Mouse (Mus musculus) lung, embryonic 14.5 days (tissue): ENCODE measurements around the gene Gm17019. TPM values are rescaled to one million over a fixed set of nuclear protein-coding genes. Genes with fewer than 3 reads are reported as not detected.
"Not testable (repeated sequence)": the region's sequence is repeated elsewhere in the genome, so short reads cannot be mapped to it uniquely, and the experiment has no call there.

Experiments
- ATAC-seq: fragments of 200-750 bp; cut with Nextera tagmentation; 2 replicates; pipeline ENCODE4 v1.8.0; 2017; ENCODE audit warnings: mild to moderate bottlenecking, moderate TSS enrichment, moderate library complexity; ENCODE audit not compliant: insufficient read depth
- DNase-seq: peaks from one replicate; pipeline ENCODE4 v3.0.0-alpha.2; 2015
- H3K27ac ChIP-seq: fragments of 300-500 bp; sonication (generic); 2 replicates; pipeline ENCODE4 v1.5.1; 2014; ENCODE audit warnings: low read depth, mild to moderate bottlenecking, moderate library complexity
- H3K27me3 ChIP-seq: fragments of 300-500 bp; sonication (generic); 2 replicates; pipeline ENCODE4 v1.6.1; 2014; ENCODE audit warnings: low read length, control low read depth; ENCODE audit not compliant: insufficient read depth
- H3K36me3 ChIP-seq: fragments of 300-500 bp; sonication (generic); 2 replicates; pipeline ENCODE4 v1.6.1; 2014; ENCODE audit warnings: control low read depth; ENCODE audit not compliant: insufficient read depth
- H3K4me1 ChIP-seq: fragments of 300-500 bp; sonication (generic); 2 replicates; pipeline ENCODE4 v1.6.1; 2014; ENCODE audit warnings: antibody characterized with exemption, control low read depth; ENCODE audit not compliant: insufficient read depth
- H3K4me2 ChIP-seq: fragments of 300-500 bp; sonication (generic); 2 replicates; pipeline ENCODE4 v1.6.1; 2014; ENCODE audit warnings: mild to moderate bottlenecking
- H3K4me3 ChIP-seq: fragments of 300-500 bp; sonication (generic); 2 replicates; pipeline ENCODE4 v1.5.1; 2014; ENCODE audit warnings: low read depth, low read length
- H3K9ac ChIP-seq: fragments of 300-500 bp; sonication (generic); 2 replicates; pipeline ENCODE4 v1.6.1; 2014
- H3K9me3 ChIP-seq: fragments of 300-500 bp; sonication (generic); 2 replicates; pipeline ENCODE4 v1.6.1; 2016; ENCODE audit warnings: low read depth, low read length, control low read depth
- WGBS: fragments of 180-500 bp; shearing (Covaris S2); extraction: QIAGEN DNeasy Blood & Tissue Kit; methylation state at CpG from one replicate; pipeline ENCODE4 v1.1.7; 2014; 5-methylcytosine and 5-hydroxymethylcytosine counted together
- polyA plus RNA-seq: library from polyadenylated mRNA; unstranded; fragments of >200 nt; fragmentation: Nextera tagmentation; extraction: Ambion mirVana; gene quantifications from 2 replicates; pipeline ENCODE4 v1.2.1, GENCODE M21; 2014

Gene Gm17019
- not detected in 2 replicates for polyA plus RNA-seq

DNA sequence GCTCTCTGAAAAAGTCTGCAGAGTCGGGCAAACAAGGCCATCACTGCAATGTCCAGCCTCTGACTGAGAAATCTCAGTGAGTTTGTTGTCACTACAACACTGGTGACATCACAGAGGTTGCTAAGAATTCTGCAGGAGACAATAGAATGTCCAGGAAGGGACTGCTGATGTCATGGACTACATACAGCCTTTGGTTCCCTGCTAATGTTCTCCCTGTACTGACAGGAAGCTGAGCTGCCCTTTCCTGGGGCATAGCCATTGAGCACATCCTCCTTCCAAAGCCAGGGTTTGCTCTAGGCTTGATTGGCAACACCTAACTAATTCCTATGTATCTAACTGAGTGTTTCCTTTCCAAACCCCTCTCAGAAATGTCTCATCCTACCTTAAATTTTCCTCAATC, at the start of gene Gm17019:
Gm17019 (minus strand) TSS at position 101 of the 400 bp plus-strand sequence.
- not testable (repeated sequence) for H3K27me3 ChIP-seq, ATAC-seq, H3K9ac ChIP-seq, H3K9me3 ChIP-seq, H3K4me1 ChIP-seq, H3K36me3 ChIP-seq, DNase-seq, H3K27ac ChIP-seq, H3K4me2 ChIP-seq, H3K4me3 ChIP-seq
- 19% methylated on average over 1 of the region's 1 CpGs for WGBS

DNA sequence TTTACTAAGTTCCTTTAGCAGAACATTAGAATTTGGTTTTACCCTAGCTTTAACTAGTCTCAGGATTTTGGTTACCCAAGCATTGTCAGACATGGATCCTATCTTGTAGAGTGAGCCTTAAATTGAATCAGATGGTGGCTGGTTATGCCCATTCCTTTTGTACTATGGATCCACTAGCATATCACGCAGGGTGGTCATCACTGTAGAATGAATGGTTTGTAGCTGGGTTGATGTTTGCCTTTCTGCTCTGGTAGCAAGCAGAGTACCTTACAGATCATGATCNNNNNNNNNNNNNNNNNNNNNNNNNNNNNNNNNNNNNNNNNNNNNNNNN, 29.6 kb upstream of the Gm17019 start:
- 83% methylated on average over 1 of the region's 1 CpGs for WGBS
- not testable (repeated sequence) for ATAC-seq
- peak; percentile 0 for DNase-seq

DNA sequence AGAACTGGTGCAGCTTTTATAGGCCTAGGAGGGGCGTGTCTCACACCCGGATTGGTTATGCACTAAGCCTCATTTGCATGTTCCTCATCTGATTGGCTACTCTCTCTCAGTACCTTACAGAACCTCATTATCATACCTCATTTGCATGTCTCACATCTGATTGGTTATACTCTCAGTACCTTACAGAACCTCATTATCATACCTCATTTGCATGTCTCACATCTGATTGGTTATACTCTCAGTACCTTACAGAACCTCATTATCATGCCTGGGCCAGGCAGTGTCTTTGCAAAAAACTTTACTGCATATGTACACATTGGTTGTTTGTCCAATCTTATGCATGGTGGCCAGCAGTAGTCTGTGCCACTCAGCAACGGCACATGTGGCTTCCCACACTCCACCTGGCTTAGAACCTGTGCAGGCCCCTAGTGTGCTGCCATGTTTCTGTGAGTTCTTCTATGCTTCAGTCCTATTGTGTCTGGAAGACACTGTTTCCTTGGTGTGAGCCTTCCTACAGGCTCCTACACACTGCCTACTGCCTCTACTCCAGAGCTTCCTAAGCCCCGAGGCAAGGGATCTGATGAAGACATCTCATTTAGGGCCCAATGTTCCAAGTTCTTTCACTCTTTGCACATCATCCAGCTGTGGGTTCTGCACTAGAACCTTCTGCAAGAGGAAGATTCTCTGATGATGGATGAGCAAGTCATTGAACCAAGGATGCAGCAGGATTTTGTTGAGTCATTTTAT, 29.0 kb upstream of the Gm17019 start:
- not testable (repeated sequence) for H3K36me3 ChIP-seq, H3K27ac ChIP-seq, H3K4me3 ChIP-seq, H3K27me3 ChIP-seq, H3K4me2 ChIP-seq, H3K4me1 ChIP-seq, DNase-seq, H3K9ac ChIP-seq
- peak; percentile 73 for ATAC-seq
- peaks cover 12% of the 10 kb centered on the region; the same call in 1 of the 2 replicates for H3K9me3 ChIP-seq
- WGBS = 83% methylated on average over 4 of the region's 4 CpGs

More for the DNA sequence above, 29.6 kb upstream of the Gm17019 start:
- not testable (repeated sequence) for H3K4me1 ChIP-seq, H3K4me3 ChIP-seq, H3K27ac ChIP-seq, H3K36me3 ChIP-seq, H3K9ac ChIP-seq, H3K4me2 ChIP-seq, H3K27me3 ChIP-seq
- peaks cover 12% of the 10 kb centered on the region; the same call in 1 of the 2 replicates for H3K9me3 ChIP-seq

DNA sequence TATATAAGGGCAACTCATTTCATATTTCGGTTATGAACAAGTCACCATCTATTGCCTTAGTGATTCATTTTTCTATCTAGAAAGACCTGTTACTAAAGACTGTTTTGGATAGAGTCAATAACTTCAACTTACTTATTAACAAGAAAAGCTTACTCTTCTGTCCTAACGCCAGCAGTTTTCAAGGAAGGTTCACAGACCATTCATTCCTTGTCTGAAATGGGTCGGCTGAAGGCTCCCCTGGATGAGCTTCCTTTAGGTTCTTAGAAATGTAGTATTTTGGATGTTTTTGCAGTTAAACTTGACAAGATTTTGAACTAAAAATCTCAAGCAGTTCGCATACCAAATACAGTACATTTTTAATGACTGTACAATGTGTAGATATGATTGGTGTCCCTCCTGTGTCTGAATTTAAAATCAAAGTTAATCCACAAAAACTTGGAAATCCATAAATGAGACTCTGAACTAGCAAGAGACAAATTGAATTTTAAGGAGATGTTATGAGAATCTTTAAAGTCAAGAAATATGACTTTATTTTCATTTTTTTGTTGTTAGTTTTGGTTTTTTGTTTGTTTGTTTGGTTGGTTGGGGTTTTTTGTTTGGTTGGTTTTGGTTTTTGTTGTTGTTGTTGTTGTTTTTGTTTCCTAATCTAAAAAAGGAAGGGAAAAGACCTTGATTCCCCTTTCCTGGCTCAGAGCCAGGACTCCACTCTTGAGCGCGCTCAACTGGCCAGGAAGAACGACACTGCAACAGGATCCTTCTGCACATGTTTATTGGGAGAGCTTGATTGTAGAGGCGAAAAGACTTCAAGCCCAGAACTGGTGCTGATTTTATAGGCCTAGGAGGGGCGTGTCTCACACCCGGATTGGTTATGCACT, 21.6 kb upstream of the Gm17019 start:
- not testable (repeated sequence) for H3K9ac ChIP-seq, H3K27me3 ChIP-seq, DNase-seq, H3K36me3 ChIP-seq, H3K4me1 ChIP-seq, H3K4me3 ChIP-seq, H3K27ac ChIP-seq, ATAC-seq, H3K4me2 ChIP-seq
- 76% methylated on average over 10 of the region's 10 CpGs for WGBS
- H3K9me3 ChIP-seq = peaks cover 25% of the 10 kb centered on the region

DNA sequence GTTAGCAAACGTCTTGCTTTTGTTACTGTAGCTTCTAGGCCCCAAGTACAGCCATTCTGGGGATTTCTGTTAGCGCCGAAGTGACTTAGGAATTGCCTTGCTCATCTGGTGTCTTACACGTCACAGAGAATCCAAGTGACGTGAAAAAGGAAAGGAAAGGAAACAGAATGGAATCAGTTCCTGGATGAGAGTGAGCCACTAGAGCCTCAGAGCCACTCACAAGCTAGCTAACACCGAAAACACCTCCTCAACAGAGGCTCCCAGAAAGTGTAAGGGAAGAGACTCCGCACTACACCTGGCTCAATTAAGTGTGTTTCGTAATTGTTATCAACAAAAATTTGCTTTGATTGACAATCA, 20.8 kb upstream of the Gm17019 start:
- H3K4me2 ChIP-seq, H3K4me1 ChIP-seq, DNase-seq, H3K27ac ChIP-seq, ATAC-seq, H3K9ac ChIP-seq, H3K4me3 ChIP-seq, H3K27me3 ChIP-seq, H3K36me3 ChIP-seq: not testable (repeated sequence)
- whole genome bisulfite sequencing = 79% methylated on average over 7 of the region's 8 CpGs
- peaks cover 25% of the 10 kb centered on the region for H3K9me3 ChIP-seq

DNA sequence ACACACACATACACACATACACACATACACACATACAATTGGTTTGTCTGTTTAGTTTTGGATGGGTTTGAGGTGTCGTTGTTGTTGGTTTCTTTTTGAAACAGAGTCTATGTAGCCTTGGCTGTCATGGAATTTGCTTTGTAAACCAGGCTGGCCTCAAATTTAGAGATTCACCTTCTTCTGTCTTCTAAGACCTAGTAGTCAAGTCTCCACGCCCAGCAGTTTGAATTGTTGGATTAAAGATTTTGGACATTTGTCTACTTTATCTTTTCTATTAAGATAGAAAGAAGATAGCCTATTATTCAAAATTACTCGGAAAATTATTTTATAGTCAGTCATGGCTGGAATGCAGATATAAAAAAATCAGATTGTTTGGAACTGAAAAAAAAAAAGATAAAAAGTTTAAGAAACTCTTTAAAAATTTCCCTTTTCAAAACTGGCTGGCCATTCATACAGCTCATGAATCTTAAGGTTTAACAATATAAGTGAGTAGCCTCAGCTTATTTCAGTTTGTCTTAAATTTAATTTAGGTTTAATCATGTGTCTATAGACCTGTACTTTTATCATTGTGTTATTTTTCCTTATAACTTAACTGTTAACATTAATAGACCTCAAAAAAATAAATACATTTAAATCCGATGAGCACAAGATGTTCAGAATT, 20.3 kb upstream of the Gm17019 start:
- not testable (repeated sequence) for ATAC-seq
- WGBS = 83% methylated on average over 4 of the region's 4 CpGs

DNA sequence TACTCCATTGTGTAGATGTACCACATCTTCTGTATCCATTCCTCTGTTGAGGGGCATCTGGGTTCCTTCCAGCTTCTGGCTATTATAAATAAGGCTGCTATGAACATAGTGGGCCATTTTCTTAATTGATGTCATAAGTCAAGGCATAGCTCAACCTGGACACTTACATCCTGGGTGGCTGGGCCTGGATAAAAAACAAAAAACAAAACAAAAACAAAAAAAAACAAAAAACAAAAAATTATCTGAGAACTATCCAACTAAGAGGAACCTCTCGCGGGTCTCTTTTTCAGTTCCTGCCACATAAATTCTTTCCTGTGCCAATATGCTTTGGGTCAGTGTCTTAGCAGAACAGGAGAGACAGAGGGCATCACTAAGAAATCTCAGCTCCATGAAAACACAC, 18.0 kb upstream of the Gm17019 start:
- WGBS = 76% methylated on average over 2 of the region's 2 CpGs
- not testable (repeated sequence) for H3K27me3 ChIP-seq, ATAC-seq, DNase-seq, H3K4me2 ChIP-seq, H3K36me3 ChIP-seq, H3K4me1 ChIP-seq, H3K9ac ChIP-seq, H3K4me3 ChIP-seq, H3K27ac ChIP-seq
- peaks cover 21% of the 10 kb centered on the region for H3K9me3 ChIP-seq

More for the DNA sequence above, 20.3 kb upstream of the Gm17019 start:
- peaks cover 21% of the 10 kb centered on the region for H3K9me3 ChIP-seq
- H3K4me2 ChIP-seq, H3K27ac ChIP-seq, H3K9ac ChIP-seq, H3K4me1 ChIP-seq, H3K27me3 ChIP-seq, H3K4me3 ChIP-seq, H3K36me3 ChIP-seq: not testable (repeated sequence)
- peak; percentile 1 for DNase-seq

DNA sequence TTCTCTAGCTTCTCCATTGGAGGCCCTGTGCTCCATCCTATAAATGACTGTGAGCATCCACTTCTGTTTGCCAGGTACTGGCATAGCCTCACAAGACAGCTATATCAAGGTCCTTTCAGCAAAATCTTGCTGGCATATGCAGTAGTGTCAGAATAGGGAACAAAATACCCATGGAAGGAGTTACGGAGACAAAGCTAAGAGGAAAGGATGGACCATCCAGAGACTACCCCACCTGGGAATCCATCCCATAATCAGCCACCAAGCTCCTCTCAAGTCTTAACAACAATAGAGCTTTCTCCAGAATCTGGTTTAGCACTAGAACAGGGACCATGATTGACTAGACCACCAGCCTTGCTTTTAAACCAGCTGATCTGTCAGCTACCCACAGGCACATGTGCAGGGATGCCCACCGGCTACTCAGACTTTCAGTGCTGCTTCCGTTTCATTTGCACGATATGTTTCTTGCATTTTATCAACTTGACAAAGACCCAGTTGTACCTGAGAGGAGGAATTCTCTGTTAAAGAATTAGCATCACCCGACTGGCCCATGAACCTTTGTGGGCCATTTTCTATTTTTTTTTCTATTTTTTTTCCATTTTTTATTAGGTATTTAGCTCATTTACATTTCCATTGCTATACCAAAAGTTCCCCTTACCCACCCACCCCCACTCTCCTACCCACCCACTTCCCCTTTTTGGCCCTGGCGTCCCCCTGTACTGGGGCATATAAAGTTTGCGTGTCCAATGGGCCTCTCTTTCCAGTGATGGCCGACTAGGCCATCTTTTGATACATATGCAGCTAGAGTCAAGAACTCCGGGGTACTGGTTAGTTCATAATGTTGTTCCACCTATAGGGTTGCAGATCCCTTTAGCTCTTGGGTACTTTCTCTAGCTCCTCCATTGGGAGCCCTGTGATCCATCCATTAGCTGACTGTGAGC, 12.3 kb upstream of the Gm17019 start:
- not testable (repeated sequence) for ATAC-seq, H3K27me3 ChIP-seq

DNA sequence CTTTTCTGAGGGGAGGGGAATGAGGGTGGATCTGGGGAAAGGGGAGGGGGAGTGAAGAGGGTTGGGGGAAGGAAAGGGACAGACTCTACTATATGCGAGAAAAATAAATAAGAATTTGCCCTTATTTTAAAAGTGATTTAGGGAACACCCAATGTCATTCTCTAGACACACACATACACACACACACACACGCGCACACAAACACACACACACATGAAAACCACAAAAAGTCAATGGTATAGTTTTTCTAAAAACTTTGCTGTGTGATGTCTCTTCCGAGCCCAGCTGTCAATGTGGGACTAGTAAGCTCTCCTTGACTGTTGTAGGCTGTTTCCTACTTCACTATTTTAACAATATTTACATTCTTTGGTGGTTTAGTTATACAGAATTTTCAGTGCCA, 8.0 kb upstream of the Gm17019 start:
- not testable (repeated sequence) for H3K36me3 ChIP-seq, H3K27me3 ChIP-seq, H3K27ac ChIP-seq, H3K4me3 ChIP-seq, H3K4me2 ChIP-seq, H3K9me3 ChIP-seq, H3K9ac ChIP-seq, H3K4me1 ChIP-seq, ATAC-seq, DNase-seq
- 58% methylated on average over 3 of the region's 4 CpGs for WGBS

More for the DNA sequence above, 12.3 kb upstream of the Gm17019 start:
- not testable (repeated sequence) for H3K9me3 ChIP-seq, H3K4me2 ChIP-seq, H3K9ac ChIP-seq, DNase-seq, H3K4me1 ChIP-seq, H3K36me3 ChIP-seq, H3K4me3 ChIP-seq, H3K27ac ChIP-seq
- 86% methylated on average over 6 of the region's 9 CpGs for WGBS
